Mouse (Mus musculus): ENCODE measurements around the gene BC004004. TPM values are rescaled to one million over a fixed set of nuclear protein-coding genes. Genes with fewer than 3 reads are reported as not detected.

BC004004 gene
- polyA plus RNA-seq (2017; shearing (Covaris generic)): 69.7 TPM

GRCm38 (mm10) chr17:29268682-29269348, at the start of gene BC004004:
Gene BC004004, plus strand, starts transcription at chr17:29268788.

DNA sequence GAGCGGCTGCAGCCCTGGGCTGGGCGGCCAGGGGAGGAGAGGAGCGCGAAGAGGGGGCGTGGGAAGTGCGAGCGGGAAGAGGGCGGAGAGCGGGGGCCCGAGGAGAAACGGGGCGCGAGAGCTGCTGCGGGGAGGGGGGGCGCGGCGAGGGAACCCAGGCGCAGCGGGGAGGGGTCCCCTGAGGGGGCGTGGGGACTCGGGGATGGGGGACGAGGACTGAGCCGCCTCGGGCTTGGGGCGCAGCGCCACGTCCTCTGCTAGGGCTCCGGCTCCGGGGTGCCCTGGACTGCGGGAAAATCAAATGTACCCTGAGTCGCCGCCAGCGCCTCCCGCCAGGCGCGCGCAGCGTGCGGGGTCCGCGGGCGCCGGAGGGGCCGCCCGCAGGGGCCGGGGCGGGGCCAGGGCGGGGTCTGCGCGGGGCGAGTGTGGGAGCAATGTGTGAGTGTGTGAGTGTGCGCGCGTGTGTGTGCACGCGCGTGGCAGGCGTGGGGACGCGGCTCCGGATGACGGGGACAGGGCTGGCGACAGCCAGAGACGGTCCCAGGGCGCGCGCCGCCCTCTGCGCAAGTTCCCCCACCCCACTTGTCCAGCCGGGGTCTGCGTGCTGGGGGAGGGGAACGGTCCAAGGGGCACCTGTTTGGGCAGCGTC, 30.7 kb upstream of the BC004004 start, which contains the start of gene Cpne5:
TSS of gene Cpne5 (minus strand) at position 396 of the 649 bp plus-strand sequence.

DNA sequence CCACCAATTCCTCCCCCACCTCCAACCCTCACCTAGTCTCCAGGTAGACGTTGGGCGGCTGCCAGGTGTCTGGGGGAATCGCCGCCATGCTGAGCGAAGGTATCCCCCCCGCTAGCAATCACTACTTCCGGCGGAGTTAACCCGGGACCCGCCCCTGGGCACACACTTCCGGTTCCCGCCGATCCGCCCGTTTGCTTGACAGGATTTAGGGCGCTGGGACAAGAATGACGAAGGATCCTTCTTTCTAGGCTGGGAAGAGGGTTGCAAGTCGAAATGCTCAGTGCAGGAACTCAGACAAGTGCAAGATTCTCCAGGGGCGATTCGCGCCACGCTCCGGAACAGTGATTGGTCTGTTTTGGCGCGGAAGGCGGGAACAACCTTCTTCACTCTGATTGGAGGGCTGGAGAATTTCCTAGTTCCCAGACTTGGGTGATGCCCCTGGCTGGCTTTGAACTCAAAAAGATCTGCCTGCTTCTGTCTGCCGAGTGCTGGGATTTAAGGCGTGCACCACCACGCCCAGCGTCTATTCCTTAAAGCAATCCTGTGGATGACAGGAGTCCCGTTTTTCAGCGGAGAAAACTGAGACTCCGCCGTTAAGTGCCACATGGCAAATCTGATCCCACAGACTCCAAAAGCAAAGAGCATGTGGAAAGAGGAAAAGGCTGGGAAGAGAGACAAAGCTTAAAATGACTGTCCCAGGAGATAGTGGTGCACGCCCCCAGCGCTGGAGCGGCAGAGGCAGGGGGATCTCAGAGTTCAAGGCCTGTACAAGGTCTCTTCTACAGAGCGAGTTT, 4.6 kb upstream of the BC004004 start, which contains the start of gene Ppil1:
TSS of gene Ppil1 (minus strand) at position 347 of the 794 bp plus-strand sequence.

GRCm38 (mm10) chr17:29317380-29317779, 48.8 kb downstream of the BC004004 start, which contains the start of gene Pi16:
Gene Pi16, plus strand, starts transcription at chr17:29317680.

GRCm38 (mm10) chr17:29347645-29348256, 79.2 kb downstream of the BC004004 start, which contains the start of gene Mtch1:
Gene Mtch1, minus strand, starts transcription at chr17:29347934.

GRCm38 (mm10) chr17:29360761-29361221, 92.2 kb downstream of the BC004004 start, which contains the start of gene Fgd2:
Gene Fgd2, plus strand, starts transcription at chr17:29360914.

Other genes starting within 250 kb of the BC004004 start
- 580 TPM for gene Srsf3, start 236.2 kb upstream of the BC004004 start, polyA plus RNA-seq (2017; shearing (Covaris generic))
- 156 TPM for gene Cdkn1a, start 177.8 kb upstream of the BC004004 start, polyA plus RNA-seq (2017; shearing (Covaris generic))
- not detected for gene Rab44, start 154.6 kb upstream of the BC004004 start, polyA plus RNA-seq (2017; shearing (Covaris generic))
- gene Cpne5, start 30.6 kb upstream of the BC004004 start, polyA plus RNA-seq (2017; shearing (Covaris generic)): 0.35 TPM
- gene Ppil1, start 4.6 kb upstream of the BC004004 start, polyA plus RNA-seq (2017; shearing (Covaris generic)): 39.0 TPM
- gene Pi16, start 48.9 kb downstream of the BC004004 start, polyA plus RNA-seq (2017; shearing (Covaris generic)): 0.31 TPM
- 40.8 TPM for gene Mtch1, start 79.1 kb downstream of the BC004004 start, polyA plus RNA-seq (2017; shearing (Covaris generic))
- gene Fgd2, start 92.1 kb downstream of the BC004004 start, polyA plus RNA-seq (2017; shearing (Covaris generic)): 0.52 TPM
- 257 TPM for gene Pim1, start 222.0 kb downstream of the BC004004 start, polyA plus RNA-seq (2017; shearing (Covaris generic))

All from effector memory CD4-positive, alpha-beta T cell, adult 5 months (primary cell).